Mouse (Mus musculus) left cerebral cortex, postnatal 25 days (tissue): Measurements from ENCODE around the gene Obsl1. TPM values are rescaled to one million over a fixed set of nuclear protein-coding genes. Genes with fewer than 3 reads are reported as not detected.

Experiments
- DNase-seq, 2 experiments: peaks; one replicate each; pipeline ENCODE4 v3.0.0; 2022; ENCODE audit warnings: low spot score in 2 of 2, mixed read lengths in 1 of 2
- intact Hi-C: fragments of 180-260 bp; cut with DNase I; formaldehyde crosslinking; loops from one replicate; pipeline ENCODE4 v1.15.1; 2025
- total RNA-seq, 2 experiments: library from RNA; stranded (reverse); gene quantifications; 2 replicates each; pipeline ENCODE4 v1.2.3; 2021

Gene Obsl1
- total RNA-seq, 2 experiments from 2014 or later: 28.6 to 29.0 TPM

DNA sequence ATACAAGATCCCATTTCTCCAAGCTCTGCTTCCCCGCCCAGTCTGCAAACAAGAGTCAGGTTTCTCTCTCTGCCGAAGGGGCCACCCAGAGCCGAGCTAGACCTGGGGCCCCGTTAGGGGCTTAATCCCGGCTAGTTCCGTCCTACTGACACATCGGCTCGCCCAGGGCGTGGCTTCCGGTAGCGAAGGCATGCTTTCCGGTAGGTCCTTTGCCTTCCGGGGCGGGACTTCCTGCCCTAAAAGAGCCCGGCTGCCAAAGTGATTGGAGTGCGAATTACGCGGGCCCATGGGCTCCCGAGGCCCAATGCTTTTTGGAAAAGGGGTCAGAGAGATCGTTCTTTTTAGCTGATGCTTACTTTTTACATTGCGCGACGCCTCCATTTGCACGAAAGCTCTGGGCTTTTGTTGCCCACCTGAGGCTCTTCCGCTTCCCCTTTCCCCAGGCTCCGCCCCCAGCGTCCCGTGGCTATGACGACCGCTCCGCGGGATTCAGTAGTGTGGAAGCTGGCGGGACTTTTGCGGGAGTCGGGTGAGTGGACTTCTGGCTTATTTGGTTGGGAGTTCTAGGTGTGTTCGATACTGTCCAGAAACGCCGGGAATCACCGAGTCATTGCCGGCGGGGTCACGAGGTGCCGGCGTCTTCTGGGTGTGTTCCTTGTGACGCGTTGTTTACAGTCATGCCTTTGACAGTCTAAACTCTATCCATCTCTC, 15.2 kb upstream of the Obsl1 start, which contains the start of gene Stk11ip:
TSS of gene Stk11ip (plus strand) at position 209 of the 711 bp plus-strand sequence.
- intact Hi-C loops: loop anchor here (10.0 kb wide), 1 partner anchor 1563 kb away; no protein-coding TSS in a partner anchor
- peak; percentile 94 for DNase-seq

DNA sequence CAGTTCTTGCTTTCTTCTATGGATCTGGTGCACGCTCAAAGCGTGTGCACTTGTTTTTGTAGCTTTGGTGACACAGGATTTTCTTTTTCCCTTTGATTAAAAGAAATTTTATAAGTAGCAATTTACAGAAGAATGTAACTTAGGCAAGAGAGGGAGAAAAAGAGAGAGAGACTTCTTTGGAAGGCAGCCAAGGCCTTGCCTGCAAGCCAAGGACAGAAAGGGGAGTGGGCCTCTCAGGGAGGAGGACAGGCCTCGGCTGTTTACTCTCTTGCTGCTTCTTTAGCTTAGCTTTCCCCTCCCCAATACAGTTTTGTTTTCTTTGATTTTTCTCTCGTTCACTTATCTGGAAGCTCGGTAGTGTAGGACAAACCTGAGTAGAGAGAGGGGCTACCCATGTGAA, 13.3 kb upstream of the Obsl1 start:
- no peak for DNase-seq
- intact Hi-C loops: no loop called here

DNA sequence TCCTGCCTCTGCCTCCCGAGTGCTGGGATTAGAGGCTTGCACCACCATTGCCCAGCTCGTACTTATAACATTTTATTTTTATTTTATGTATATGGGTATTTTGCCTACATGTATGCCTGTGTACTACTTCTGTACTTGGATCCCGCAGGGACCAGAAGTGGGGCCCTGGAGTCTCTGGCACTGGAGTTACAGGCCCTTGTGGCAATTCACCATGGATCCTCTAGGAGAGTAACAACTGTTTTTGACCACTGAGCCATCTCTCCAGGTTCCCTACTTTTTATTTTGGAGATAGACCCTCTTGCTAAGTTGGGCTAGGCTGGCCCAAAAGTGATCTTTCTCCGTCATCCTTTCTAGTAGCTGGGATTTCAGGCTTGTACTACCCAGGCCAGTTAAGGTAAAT, 12.2 kb upstream of the Obsl1 start:
- no peak for DNase-seq
- intact Hi-C loops: no loop called here

DNA sequence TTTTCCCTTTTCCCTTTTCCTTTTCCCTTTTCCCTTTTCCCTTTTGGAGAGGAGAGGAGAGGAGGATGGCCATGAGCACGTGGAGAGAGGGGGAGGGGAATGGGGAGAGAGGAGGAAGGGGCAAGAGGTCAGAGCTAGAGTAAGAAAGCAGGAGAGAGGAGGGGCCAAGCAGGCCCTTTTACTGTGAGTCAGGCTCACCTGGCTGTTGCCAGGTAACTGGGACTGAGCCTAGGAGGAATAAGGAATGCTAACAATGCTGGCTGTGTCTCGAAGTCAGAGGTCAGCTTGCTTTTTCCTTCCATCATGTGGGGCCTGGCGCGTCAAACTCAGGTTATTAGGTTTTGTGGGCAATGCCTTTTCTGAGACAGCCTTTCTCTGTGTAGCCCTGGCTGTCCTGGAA, 11.7 kb upstream of the Obsl1 start:
- intact Hi-C loops: no loop called here
- DNase-seq: no peak

DNA sequence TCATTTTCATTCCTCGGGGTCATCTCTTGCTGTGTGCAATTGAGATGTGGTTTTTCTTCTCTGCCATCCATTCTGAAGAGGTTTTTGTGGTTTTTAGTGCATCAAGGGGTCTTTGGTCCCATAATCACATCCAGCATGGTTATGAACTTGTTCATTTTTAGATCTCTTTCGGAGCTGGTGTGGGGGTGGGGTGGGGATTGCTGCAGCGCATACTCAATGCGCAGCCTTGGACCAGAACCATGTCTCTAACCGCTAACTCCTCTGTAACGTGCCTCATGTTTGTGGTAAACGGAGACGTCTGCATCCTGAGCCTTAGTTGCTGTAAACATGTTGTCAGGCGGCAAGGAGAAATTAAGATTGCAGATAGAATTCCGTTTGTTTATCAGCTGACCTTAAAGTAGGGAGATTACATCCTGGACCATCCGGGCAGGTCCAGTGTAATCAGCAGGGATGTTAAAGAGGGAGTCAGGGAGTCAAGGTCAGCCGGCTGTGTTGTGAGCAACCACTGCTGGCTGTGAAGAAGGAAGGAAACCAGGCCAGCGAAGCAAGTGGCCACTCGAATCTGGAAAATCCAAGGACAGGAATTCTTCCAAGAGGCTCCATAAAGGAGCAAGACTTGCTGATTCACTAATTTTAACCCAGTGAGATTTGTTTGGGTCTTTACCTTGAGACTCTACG, 10.6 kb upstream of the Obsl1 start:
- intact Hi-C loops: no loop called here
- no peak for DNase-seq

DNA sequence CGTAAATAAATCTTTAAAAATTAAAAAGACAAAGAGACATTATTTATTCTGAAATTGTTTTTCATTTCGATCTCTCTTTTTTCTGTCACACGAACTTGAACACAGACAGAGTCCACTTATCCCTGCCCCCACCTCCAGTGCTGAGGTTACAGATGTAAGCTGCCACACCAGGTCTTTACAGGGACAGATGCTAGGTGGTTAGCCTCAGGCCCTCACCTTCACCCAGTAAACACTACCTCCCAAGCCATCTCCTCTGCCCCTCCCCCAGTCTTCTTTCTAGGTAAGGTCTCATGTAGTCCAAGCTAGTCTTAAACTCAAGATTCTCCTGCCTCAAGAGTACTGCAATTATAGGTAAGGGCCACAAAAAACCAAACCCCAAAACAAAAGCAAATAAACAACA, 6.3 kb upstream of the Obsl1 start:
- intact Hi-C loops: no loop called here

DNA sequence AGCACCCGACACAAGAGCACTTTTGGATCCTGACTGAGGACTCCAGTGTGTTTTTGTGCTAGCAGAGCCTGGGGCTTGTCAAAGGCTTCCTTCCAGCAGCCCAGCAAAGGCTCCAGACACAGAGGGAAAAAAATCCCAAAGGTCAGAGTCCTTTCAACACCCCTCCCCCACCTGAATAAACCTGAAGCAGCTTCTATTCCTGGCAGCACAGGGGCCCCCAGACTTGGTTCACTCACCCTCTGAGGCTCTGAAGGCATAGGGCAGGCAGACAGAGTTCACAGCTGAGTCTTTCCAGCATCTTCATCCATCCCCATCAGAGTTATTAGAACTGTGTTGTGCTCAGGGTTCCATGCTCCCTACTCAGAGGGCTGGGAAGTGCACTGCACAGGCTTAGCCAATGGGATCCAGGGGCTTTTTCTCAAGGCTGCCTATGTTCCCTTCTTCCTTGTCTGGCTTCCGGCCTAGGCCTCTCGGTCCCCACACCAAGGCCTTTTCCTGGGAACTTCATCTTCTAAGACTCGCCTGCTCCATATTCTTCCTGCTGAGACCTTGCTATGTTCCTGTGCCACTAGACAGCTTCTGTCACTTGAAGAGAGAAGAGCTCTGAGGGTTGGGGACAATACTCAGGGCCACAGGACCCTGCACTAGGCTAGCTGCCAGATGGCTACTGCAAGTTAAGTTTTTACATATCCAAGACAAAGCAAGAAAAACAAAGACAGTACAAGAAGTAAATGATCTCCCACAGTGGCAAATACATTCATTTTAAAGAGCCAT, 5.4 kb upstream of the Obsl1 start:
- no peak for DNase-seq
- intact Hi-C loops: no loop called here

More for the DNA sequence above, 6.3 kb upstream of the Obsl1 start:
- no peak for DNase-seq

DNA sequence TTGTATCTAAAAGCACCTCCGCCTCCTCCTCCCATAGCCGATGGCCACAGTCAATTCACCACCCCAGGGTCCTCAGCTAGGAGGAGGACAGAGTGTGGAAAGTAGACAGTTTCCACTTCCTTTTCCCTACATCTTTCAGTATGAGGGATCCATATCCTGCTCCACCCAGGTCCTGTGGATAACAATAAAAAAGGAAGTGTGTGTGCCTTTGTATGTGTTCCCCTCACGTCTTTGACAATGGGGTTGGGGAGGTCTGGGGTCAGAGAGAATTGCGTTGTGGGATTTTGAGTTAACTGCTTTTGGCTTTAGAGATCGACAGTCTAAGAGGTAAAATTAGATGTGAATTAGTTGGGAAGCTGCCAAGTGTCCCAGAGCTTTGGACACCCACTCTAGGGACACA, 3.9 kb upstream of the Obsl1 start:
- DNase-seq: no peak
- intact Hi-C loops: no loop called here

DNA sequence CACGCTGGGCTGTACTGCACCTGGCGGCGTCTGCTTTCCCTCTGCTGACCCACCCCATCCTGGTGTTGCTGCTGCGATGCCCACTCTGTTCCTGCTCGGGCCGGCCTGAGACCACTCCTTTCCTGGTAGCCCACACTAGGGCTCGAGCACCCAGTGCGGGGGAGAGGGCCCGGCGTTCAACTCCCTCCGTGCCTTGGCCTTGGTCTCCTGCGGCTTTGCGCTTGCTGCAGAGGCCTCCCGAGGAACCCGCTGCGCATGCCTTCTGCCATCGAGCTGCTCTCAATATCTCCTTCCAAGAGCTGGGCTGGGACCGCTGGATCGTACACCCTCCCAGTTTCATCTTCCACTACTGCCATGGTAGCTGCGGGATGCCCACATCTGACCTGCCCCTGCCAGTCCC, 3.3 kb upstream of the Obsl1 start:
- intact Hi-C loops: loop anchor here (5.0 kb wide), 1 partner anchor 48 kb away; no protein-coding TSS in a partner anchor
- DNase-seq: no peak

DNA sequence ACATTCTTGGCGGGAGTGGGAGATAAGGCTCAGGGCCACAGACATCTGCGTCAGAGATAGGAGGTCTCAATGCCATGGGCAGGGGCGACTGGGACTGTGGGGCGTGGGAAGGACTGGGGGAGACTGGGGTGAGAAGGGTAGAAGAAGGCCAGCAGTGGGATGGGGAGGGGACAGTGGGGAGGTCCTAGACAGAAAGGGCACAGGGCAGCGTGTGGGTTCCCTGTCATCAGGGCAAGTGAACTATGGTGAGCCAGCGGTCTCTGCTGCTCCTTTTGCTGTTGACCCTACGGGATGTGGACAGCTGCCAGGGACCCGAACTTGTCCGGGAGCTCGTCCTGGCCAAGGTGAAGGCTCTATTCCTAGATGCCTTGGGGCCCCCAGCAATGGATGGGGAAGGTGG, 754 bp upstream of the Obsl1 start, which contains the start of gene Inha:
TSS of gene Inha (plus strand) at position 72 of the 400 bp plus-strand sequence.
- intact Hi-C loops: loop anchor here (5.0 kb wide), 1 partner anchor 50 kb away; no protein-coding TSS in a partner anchor

DNA sequence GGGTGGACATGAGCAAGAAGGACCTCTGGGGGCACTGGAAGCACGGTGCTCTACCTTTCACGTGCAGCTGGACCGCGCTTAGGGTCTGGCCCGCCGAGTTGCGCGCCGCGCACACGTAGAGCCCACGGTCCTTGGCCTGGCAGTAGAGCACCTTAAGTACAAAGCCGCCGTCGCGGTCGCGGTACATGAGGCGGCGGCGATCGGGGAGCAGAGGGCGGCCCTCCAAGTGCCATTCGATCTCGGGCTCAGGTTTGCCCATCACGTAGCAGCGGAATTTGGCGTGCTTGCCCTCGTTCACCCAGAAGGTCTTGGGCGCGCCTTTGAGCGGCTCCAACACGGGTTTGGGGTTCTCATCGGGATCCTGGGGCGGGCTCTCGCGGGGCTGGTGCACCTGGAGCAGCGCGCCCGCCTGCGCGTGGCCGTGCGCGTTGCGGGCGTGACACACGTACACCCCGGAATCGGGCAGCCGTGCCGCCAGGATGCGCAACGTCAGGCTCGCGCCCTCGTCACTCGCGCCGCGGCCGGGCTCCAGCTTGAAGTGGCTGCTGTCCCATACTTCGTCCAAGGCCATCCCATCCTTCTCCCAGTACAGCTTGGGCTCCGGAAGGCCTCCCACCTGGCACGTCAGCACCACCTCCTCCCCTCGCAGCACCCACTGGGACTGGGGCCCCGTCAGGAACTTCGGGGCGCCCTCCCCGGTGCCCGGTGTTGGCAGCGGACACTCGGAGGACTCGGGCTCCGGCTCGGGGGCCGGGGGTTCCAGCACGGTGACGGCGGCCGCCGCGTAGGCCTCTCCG, 895 bp downstream of the Obsl1 start:
- intact Hi-C loops: loop anchor here (5.0 kb wide), 1 partner anchor 52 kb away; no protein-coding TSS in a partner anchor
- peak; percentile 86 to 89 for DNase-seq

More for the DNA sequence above, 754 bp upstream of the Obsl1 start, which contains the start of gene Inha:
- DNase-seq: no peak

DNA sequence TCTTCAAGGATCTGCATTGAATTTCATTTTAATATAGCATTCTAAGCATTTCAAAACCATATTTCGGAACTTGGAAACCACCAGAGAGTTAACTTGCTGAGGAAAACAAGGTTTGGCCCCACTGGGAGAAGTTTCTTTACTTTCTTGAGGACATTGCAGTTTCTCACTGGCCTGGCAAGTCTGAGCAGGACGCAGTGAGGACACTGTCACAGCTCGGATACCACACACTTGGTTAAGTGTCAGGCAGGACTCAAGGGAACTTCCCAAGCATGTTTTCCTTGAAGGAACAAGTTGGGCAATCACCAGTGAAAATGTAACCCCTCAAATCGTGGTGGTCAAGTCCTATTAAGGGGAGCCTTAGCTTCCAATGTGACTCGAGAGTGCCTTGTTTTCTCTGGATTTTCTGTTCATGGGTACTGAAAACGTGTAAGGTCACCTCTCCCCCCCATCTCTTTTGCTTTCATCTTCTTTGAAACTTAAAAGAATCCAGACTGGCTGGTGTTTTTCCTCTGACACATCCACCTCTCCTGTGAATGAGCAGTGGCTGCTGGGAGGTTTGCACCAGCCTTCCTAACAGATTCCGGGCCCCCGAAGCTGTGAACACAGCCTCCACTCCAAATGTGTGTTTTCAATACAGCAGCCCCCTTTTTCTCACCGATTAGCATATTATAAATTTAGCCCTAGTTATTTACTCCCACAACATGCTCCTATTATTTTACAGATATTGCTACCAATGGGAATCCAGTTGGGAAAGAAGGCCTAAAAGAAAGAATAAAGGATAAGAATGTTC, 1.8 kb downstream of the Obsl1 start:
- intact Hi-C loops: loop anchor here (5.0 kb wide), 1 partner anchor 53 kb away; no protein-coding TSS in a partner anchor

DNA sequence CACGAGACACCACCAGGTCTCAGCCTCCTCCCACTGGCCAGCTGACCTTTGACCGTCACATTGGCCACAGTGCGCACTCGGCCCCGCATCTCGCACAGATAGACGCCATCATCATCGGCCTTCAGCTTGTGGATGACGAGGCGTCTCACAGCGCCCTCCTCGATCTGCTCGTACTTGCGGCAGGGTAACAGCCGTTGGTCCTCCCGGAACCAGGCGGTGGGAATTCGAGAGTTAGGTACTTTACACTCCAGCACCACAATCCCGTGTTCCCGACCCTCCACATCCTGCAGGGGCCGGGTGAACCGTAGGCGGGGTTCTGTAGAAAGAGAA, 2.6 kb downstream of the Obsl1 start:
- intact Hi-C loops: no loop called here
- DNase-seq: no peak

More for the DNA sequence above, 1.8 kb downstream of the Obsl1 start:
- DNase-seq: peak; percentile 45 to 79

DNA sequence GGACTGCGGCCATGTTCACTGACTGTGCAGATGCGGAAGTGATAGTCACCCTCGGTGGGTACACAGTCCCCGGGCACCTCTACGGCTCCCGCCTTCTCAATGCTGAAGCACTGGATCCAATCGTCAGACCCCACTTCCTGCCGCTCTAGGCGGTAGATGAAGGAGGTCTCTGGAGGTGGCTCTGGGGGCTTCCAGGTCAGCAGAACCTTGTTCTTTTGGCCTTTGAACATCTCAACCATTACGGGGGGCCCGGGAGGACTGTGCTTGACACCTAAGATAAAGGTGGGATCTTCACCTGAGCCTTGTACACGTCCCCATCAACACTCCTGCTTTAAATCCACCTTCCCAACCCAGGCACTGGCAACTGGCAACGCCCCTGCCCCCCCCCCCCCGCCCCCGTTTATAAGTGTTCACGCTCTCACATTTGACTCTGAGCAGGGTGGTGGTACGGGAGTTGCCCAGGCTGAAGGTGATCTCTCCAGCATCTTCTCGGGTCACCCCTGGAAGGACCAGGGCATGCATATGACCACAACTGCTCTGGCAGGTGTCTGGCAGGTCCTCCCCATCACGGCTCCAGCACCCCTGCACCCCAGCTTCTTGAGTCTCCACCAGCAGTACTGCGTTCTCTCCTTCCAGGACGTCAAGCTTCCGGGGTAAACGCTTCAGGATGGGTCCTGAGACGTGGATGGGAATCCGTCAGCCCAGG, 3.2 kb downstream of the Obsl1 start:
- no peak for DNase-seq

DNA sequence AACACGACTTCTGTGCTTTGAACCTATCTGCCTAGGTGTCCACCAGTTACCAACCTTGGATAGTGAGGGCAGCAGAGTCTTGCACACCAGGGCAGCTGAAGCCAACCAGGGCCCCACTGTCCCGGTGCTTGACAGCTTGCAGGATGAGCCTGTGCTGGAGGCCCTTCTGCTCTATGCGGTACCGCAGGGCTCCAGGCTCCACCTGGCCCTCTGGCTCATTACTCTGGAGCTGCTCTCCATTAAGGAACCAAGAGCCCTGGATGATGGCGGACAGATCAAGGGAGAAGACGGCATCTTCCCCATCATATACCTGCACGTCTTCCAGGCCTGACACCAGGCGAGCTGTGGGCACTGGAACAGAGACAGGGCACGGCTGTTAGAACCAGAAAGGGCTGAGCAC, 4.3 kb downstream of the Obsl1 start:
- intact Hi-C loops: no loop called here
- DNase-seq: no peak

More for the DNA sequence above, 3.2 kb downstream of the Obsl1 start:
- intact Hi-C loops: no loop called here

DNA sequence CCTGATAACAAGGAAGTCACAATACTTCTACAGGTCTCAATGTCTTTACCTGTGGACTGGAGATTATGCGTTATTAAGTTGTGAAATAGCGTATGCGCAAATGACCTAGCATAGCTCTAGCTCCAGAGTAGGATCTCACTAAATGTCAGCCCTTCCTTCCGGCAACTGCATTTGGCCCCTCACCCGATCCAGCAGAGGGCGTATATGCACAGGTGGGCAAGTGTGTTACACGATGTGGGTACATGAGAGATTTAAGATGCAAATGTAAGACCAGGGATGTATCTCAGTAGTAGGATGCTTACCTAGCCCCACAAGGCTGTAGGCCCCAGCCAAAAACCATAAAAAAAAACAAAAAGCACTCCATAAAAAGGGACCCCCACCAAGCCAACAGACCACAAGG, 6.8 kb downstream of the Obsl1 start:
- intact Hi-C loops: loop anchor here (5.0 kb wide), 1 partner anchor 98 kb away; no protein-coding TSS in a partner anchor
- DNase-seq: no peak

DNA sequence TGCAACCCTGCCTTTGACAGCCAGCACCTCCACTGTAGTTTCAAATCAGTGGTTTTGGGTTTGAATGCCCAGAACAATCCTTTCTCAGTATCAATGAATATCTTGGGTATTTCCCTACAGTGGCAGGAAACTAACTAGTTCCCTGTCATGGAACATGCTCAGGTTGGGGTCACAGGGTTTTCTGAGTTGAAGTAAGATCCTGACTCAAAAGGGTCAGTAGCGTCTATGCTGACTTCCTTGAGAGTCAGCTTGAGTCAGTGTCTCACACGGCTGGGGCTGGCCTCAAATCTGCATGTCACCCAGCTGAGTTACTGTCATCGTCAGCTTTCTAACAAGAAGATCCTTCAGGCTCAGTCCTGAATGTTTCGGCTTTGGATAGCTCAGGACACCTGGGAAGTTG, 7.4 kb downstream of the Obsl1 start:
- intact Hi-C loops: loop anchor here (5.0 kb wide), 1 partner anchor 98 kb away; no protein-coding TSS in a partner anchor
- no peak for DNase-seq
